Mouse (Mus musculus) limb, embryonic 13.5 days (tissue): ENCODE data around the gene Ccdc51. TPM values are rescaled to one million over a fixed set of nuclear protein-coding genes. Genes with fewer than 3 reads are reported as not detected.

Experiments used
- ATAC-seq: fragments of 200-750 bp; cut with Nextera tagmentation; 2 replicates; pipeline ENCODE4 v1.8.0; 2017; ENCODE audit warnings: low read depth, moderate number of reproducible peaks, moderate TSS enrichment; ENCODE audit not compliant: low FRiP score
- H3K27ac ChIP-seq: fragments of 300-500 bp; sonication (generic); 2 replicates; pipeline ENCODE4 v1.5.1; 2015; ENCODE audit warnings: inconsistent platforms, mild to moderate bottlenecking, moderate library complexity
- H3K27me3 ChIP-seq: fragments of 300-500 bp; sonication (generic); 2 replicates; pipeline ENCODE4 v1.6.1; 2015; ENCODE audit warnings: mild to moderate bottlenecking, inconsistent platforms
- H3K36me3 ChIP-seq: fragments of 300-500 bp; sonication (generic); 2 replicates; pipeline ENCODE4 v1.6.1; 2015; ENCODE audit warnings: inconsistent platforms, mild to moderate bottlenecking, moderate library complexity
- H3K4me1 ChIP-seq: fragments of 300-500 bp; sonication (generic); 2 replicates; pipeline ENCODE4 v1.6.1; 2015; ENCODE audit warnings: inconsistent platforms
- H3K4me2 ChIP-seq: fragments of 300-500 bp; sonication (generic); replicated peaks from 2 replicates; pipeline ENCODE4 v1.6.1; 2015; ENCODE audit warnings: inconsistent platforms, mild to moderate bottlenecking, moderate library complexity
- H3K4me3 ChIP-seq: fragments of 300-500 bp; sonication (generic); 2 replicates; pipeline ENCODE4 v1.5.1; 2015; ENCODE audit warnings: moderate library complexity, mild to moderate bottlenecking, inconsistent platforms
- H3K9ac ChIP-seq: fragments of 300-500 bp; sonication (generic); 2 replicates; pipeline ENCODE4 v1.6.1; 2015; ENCODE audit warnings: mild to moderate bottlenecking, inconsistent platforms
- H3K9me3 ChIP-seq: fragments of 300-500 bp; sonication (generic); 2 replicates; pipeline ENCODE4 v1.6.1; 2016; ENCODE audit warnings: inconsistent platforms
- WGBS: fragments of 180-500 bp; shearing (Covaris S2); methylation state at CpG from one replicate; pipeline ENCODE4 v1.1.7; 2015; 5-methylcytosine and 5-hydroxymethylcytosine counted together
- polyA plus RNA-seq: library from polyadenylated mRNA; unstranded; fragments of >200 nt; fragmentation: Nextera tagmentation; extraction: Ambion mirVana; gene quantifications from 2 replicates; pipeline ENCODE4 v1.2.1, GENCODE M21; 2015

The Ccdc51 gene
- polyA plus RNA-seq, 1 experiment from 2014 or later: 13.4 TPM

GRCm38 (mm10) chr9:109092799-109093198, 10.5 kb downstream of the Ccdc51 start:
- H3K27ac ChIP-seq: no peak overlapping the region

GRCm38 (mm10) chr9:109093786-109094552, 11.7 kb downstream of the Ccdc51 start:
- peak overlapping the region; percentile 87 for H3K4me2 ChIP-seq
- no peak for ATAC-seq
- 16% methylated on average over 11 of the region's 11 CpGs for whole genome bisulfite sequencing
- H3K27ac ChIP-seq: peak overlapping the region; percentile 100
- peaks cover 40% of the 10 kb centered on the region for H3K36me3 ChIP-seq
- no peaks in the 10 kb centered on the region for H3K27me3 ChIP-seq
- H3K4me1 ChIP-seq: peaks cover 45% of the 10 kb centered on the region
- H3K9ac ChIP-seq: peak overlapping the region; percentile 96
- peak overlapping the region; percentile 75 for H3K4me3 ChIP-seq
- no peaks in the 10 kb centered on the region for H3K9me3 ChIP-seq

More at GRCm38 (mm10) chr9:109092799-109093198, 10.5 kb downstream of the Ccdc51 start:
- no peak for ATAC-seq
- Histone ChIP-seq H3K4me1 (peaks cover 33% of the 10 kb centered on the region), H3K9ac (no peak overlapping the region), H3K4me2 (no peak overlapping the region), H3K4me3 (no peak overlapping the region), H3K36me3 (peaks cover 42% of the 10 kb centered on the region), H3K9me3 (no peaks in the 10 kb centered on the region), H3K27me3 (no peaks in the 10 kb centered on the region)
- WGBS: 57% methylated on average over 6 of the region's 6 CpGs

GRCm38 (mm10) chr9:109094553-109095136, 12.4 kb downstream of the Ccdc51 start:
- no peaks in the 10 kb centered on the region for H3K27me3 ChIP-seq
- under 1% methylated on average over 21 of the region's 21 CpGs for WGBS
- peak overlapping the region; percentile 100 for H3K27ac ChIP-seq
- peaks cover 52% of the 10 kb centered on the region for H3K4me1 ChIP-seq
- peaks cover 37% of the 10 kb centered on the region for H3K36me3 ChIP-seq
- peak overlapping the region; percentile 87 for H3K4me2 ChIP-seq
- peak; percentile 24 for ATAC-seq
- H3K9me3 ChIP-seq: no peaks in the 10 kb centered on the region
- peak overlapping the region; percentile 75 for H3K4me3 ChIP-seq
- H3K9ac ChIP-seq: peak overlapping the region; percentile 96

- Histone ChIP-seq H3K9ac (peak within 1 kb of the TSS; percentile 96), H3K4me1 (peaks cover 59% of the 10 kb centered on the region), H3K27ac (peak within 1 kb of the TSS; percentile 100), H3K36me3 (peaks cover 37% of the 10 kb centered on the region), H3K27me3 (no peaks in the 10 kb centered on the region), H3K4me3 (peak within 1 kb of the TSS; percentile 75), H3K9me3 (no peaks in the 10 kb centered on the region), H3K4me2 (peak within 1 kb of the TSS; percentile 87)
- ATAC-seq: peak; percentile 72
- WGBS: under 1% methylated on average over 84 of the region's 102 CpGs
Measured at GRCm38 (mm10) chr9:109095137-109095982, 13.1 kb downstream of the Ccdc51 start, which contains the start of gene Plxnb1. Gene Plxnb1, plus strand, starts transcription at chr9:109095389.

- ATAC-seq: no peak
- 18% methylated on average over 9 of the region's 9 CpGs for WGBS
- peaks cover 62% of the 10 kb centered on the region for H3K4me1 ChIP-seq
Measured at GRCm38 (mm10) chr9:109096251-109096661, 14.0 kb downstream of the Ccdc51 start.

GRCm38 (mm10) chr9:109096856-109097255, 14.6 kb downstream of the Ccdc51 start:
- WGBS: 26% methylated on average over 6 of the region's 6 CpGs
- H3K9me3 ChIP-seq: no peaks in the 10 kb centered on the region
- peaks cover 62% of the 10 kb centered on the region for H3K4me1 ChIP-seq
- peak overlapping the region; percentile 100 for H3K27ac ChIP-seq
- peaks cover 35% of the 10 kb centered on the region for H3K36me3 ChIP-seq
- peak overlapping the region; percentile 96 for H3K9ac ChIP-seq
- no peaks in the 10 kb centered on the region for H3K27me3 ChIP-seq
- peak overlapping the region; percentile 75 for H3K4me3 ChIP-seq
- peak overlapping the region; percentile 87 for H3K4me2 ChIP-seq
- no peak for ATAC-seq

More at GRCm38 (mm10) chr9:109096251-109096661, 14.0 kb downstream of the Ccdc51 start:
- peak overlapping the region; percentile 75 for H3K4me3 ChIP-seq
- H3K9ac ChIP-seq: peak overlapping the region; percentile 96
- H3K36me3 ChIP-seq: peaks cover 35% of the 10 kb centered on the region
- no peaks in the 10 kb centered on the region for H3K9me3 ChIP-seq
- no peaks in the 10 kb centered on the region for H3K27me3 ChIP-seq
- H3K4me2 ChIP-seq: peak overlapping the region; percentile 87
- peak overlapping the region; percentile 100 for H3K27ac ChIP-seq

GRCm38 (mm10) chr9:109097291-109097690, 15.0 kb downstream of the Ccdc51 start:
- Histone ChIP-seq H3K36me3 (peaks cover 36% of the 10 kb centered on the region), H3K27ac (peak overlapping the region; percentile 100), H3K4me1 (peaks cover 62% of the 10 kb centered on the region), H3K9me3 (no peaks in the 10 kb centered on the region), H3K9ac (peak overlapping the region; percentile 96), H3K4me2 (peak overlapping the region; percentile 87), H3K27me3 (no peaks in the 10 kb centered on the region), H3K4me3 (peak overlapping the region; percentile 75)
- no peak for ATAC-seq
- 25% methylated on average over 6 of the region's 6 CpGs for WGBS

- peaks cover 37% of the 10 kb centered on the region for H3K36me3 ChIP-seq
- no peaks in the 10 kb centered on the region for H3K9me3 ChIP-seq
- 71% methylated on average over 5 of the region's 5 CpGs for WGBS
- ATAC-seq: peak; percentile 3; the same call in 1 of the 2 replicates
- peak overlapping the region; percentile 75 for H3K4me3 ChIP-seq
- peaks cover 62% of the 10 kb centered on the region for H3K4me1 ChIP-seq
- peak overlapping the region; percentile 100 for H3K27ac ChIP-seq
- H3K27me3 ChIP-seq: no peaks in the 10 kb centered on the region
- H3K9ac ChIP-seq: peak overlapping the region; percentile 96; the same call in 1 of the 2 replicates
- H3K4me2 ChIP-seq: peak overlapping the region; percentile 87
Measured at GRCm38 (mm10) chr9:109097831-109098230, 15.5 kb downstream of the Ccdc51 start.

- H3K36me3 ChIP-seq: peaks cover 39% of the 10 kb centered on the region
- peak overlapping the region; percentile 87 for H3K4me2 ChIP-seq
- peak overlapping the region; percentile 100 for H3K27ac ChIP-seq
- H3K9ac ChIP-seq: peak overlapping the region; percentile 59; the same call in 1 of the 2 replicates
- H3K4me1 ChIP-seq: peaks cover 58% of the 10 kb centered on the region
- H3K9me3 ChIP-seq: no peaks in the 10 kb centered on the region
- no peak for ATAC-seq
- no peaks in the 10 kb centered on the region for H3K27me3 ChIP-seq
- H3K4me3 ChIP-seq: peak overlapping the region; percentile 75
- WGBS: 85% methylated on average over 8 of the region's 8 CpGs
Measured at GRCm38 (mm10) chr9:109098366-109098765, 16.1 kb downstream of the Ccdc51 start.

GRCm38 (mm10) chr9:109098969-109099368, 16.7 kb downstream of the Ccdc51 start:
- no peak for ATAC-seq
- H3K9me3 ChIP-seq: no peaks in the 10 kb centered on the region
- peak overlapping the region; percentile 87 for H3K4me2 ChIP-seq
- peaks cover 53% of the 10 kb centered on the region for H3K4me1 ChIP-seq
- H3K27me3 ChIP-seq: no peaks in the 10 kb centered on the region
- peaks cover 45% of the 10 kb centered on the region for H3K36me3 ChIP-seq
- peak overlapping the region; percentile 75 for H3K4me3 ChIP-seq
- 49% methylated on average over 6 of the region's 6 CpGs for WGBS
- peak overlapping the region; percentile 59 for H3K9ac ChIP-seq
- H3K27ac ChIP-seq: peak overlapping the region; percentile 100

GRCm38 (mm10) chr9:109100307-109100928, 18.1 kb downstream of the Ccdc51 start:
- Histone ChIP-seq H3K27ac (no peak overlapping the region), H3K36me3 (peaks cover 59% of the 10 kb centered on the region), H3K9me3 (no peaks in the 10 kb centered on the region), H3K4me2 (no peak overlapping the region), H3K27me3 (no peaks in the 10 kb centered on the region), H3K4me3 (no peak overlapping the region), H3K9ac (no peak overlapping the region), H3K4me1 (peaks cover 55% of the 10 kb centered on the region)
- 85% methylated on average over 20 of the region's 20 CpGs for WGBS
- no peak for ATAC-seq
